Mouse (Mus musculus): ENCODE data around the gene Glod4.

Glod4 gene

GRCm38 (mm10) chr11:76146187-76147010 is 97.1 kb downstream of the Glod4 start:
- DNase-seq, result no peak

DNA sequence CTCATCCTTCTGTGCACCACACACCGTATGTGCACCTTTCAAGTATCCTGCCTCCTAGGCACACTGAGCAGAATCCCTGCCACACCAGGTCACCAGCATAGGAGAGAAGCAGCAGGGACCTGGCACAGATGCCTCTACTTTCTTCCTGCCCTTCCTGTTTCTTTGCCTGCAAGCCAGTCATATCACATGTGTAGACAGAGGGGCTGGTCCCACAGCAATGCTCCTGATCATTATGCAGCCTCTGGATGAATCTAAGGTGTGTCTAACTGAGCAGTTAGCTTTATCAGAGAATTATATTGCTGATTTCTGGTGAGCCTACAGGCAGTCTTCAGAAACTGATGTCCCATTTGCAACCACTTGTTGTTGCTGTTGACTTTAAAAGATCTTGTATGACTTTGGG is 98.4 kb downstream of the Glod4 start:
- no peak for DNase-seq

DNA sequence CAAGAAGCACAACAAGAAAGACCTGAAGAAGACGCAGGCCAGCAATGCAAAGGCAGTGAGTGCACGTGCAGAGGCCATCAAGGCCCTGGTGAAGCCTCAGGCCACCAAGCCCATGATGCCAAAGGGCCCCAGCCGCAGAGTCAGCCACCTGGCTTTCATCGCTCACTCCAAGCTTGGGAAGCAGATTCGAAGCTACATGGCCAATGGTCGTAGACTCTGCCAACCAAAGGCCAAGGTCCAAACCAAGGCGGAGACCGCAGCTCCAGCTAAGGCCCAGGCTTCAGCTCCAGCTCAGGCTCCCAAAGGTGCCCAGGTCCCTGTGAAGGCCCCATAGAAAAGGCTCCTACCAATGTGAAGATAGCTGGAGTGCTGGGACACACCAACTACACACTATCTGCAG is 99.1 kb downstream of the Glod4 start:
- DNase-seq, result no peak

GRCm38 (mm10) chr11:76137996-76138395 is 105.5 kb downstream of the Glod4 start:
- DNase-seq, result no peak

DNA sequence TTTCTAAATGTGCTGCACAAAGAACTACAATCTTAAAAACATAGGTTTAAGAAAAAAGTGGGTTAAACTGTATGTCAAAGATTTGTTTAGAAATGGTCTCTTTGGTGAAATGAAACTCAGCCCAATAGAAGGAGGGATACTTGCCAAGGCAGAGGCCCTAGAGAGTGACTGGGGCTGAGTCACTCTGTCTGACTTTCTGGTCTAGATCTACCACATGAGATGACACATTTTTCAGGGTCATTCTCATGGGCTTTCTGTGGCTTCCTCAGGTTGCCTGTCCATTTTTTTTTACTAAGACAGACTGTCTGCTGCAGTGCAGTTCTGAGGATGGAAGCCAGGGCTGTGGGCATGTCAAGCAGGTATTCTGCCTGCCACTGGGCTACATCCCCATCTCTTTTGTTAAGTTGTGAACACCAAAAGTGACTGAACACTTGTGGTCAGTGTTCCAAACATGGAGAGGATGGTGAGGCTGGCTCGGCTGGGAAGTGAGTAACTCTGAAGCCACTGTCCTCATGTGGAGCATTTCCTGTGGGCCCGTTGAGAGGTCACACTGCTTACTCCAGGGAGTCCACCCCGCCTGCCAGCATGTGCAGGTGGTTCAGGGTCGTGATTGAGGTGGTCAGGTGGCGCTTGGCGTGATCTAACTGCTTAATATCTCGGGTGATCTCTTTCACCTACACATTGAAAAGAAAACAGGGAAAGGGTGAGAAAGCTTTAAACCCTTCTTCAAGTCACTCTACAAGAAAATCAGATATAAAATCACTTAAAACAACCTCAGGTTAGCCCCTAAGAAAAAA is 107.7 kb downstream of the Glod4 start:
- DNase-seq, result no peak

DNA sequence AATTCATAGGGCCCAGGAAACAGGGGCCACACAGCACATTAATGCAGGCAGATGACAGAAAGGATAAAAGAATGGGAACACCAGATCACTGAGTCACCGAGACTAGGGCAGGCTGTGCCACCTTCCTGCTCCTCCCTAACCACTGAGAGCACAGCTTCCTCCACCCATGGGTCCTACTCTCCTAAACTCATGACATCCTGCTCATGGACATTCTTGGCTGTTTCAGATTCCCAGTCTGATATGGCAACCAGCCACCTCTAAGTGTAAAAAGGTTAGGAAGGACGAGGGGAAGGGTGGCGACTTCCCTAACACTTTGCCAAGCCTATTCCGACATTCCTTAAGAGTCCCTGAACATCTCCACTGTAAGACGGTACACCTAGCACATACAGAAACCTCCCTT is 112.7 kb downstream of the Glod4 start:
- DNase-seq, result no peak

- no peak for DNase-seq
Observed at GRCm38 (mm10) chr11:76125386-76125785, 118.1 kb downstream of the Glod4 start.

GRCm38 (mm10) chr11:76123517-76123916 is 120.0 kb downstream of the Glod4 start:
- DNase-seq, result no peak

- DNase-seq, result no peak
Observed at GRCm38 (mm10) chr11:76122571-76122970, 121.0 kb downstream of the Glod4 start.

DNA sequence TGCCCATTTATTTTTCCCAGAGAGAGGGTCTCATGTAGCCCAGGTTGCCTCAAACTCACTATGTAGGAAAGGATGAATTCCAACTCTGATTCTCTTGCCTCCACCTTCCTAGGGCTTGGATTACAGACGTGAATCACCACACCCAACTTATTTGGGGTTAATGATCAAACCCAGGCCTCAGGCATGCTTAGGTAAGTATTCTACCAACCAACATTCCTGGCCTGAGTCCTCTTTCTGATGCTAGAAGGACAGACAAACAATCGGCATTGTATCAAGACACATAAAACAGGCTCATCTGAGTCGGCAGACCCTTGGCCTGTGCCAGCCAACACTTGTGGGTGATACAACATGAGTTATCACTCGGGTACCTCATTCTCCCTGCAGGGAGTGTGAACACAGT is 122.4 kb downstream of the Glod4 start:
- DNase-seq, result no peak

- DNase-seq, result no peak
Observed at GRCm38 (mm10) chr11:76120407-76120901, 123.1 kb downstream of the Glod4 start.

DNA sequence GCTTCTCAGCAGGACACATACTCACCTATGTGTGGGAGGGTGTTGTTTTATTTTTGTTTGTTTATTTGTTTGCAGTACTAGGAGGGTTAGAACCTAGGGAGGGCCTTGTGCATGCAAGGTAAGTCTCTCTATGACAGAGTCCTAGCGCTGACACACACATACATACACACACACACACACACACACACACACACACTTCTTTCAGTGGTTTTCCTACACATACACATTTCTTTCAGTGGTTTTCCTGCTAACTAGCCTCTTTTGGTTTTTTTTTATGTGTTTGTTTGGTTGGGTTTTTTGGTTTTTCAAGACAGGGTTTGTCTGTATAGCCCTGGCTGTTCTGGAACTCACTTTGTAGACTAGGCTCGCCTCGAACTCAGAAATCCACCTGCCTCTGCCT is 133.1 kb downstream of the Glod4 start:
- DNase-seq, result no peak

DNA sequence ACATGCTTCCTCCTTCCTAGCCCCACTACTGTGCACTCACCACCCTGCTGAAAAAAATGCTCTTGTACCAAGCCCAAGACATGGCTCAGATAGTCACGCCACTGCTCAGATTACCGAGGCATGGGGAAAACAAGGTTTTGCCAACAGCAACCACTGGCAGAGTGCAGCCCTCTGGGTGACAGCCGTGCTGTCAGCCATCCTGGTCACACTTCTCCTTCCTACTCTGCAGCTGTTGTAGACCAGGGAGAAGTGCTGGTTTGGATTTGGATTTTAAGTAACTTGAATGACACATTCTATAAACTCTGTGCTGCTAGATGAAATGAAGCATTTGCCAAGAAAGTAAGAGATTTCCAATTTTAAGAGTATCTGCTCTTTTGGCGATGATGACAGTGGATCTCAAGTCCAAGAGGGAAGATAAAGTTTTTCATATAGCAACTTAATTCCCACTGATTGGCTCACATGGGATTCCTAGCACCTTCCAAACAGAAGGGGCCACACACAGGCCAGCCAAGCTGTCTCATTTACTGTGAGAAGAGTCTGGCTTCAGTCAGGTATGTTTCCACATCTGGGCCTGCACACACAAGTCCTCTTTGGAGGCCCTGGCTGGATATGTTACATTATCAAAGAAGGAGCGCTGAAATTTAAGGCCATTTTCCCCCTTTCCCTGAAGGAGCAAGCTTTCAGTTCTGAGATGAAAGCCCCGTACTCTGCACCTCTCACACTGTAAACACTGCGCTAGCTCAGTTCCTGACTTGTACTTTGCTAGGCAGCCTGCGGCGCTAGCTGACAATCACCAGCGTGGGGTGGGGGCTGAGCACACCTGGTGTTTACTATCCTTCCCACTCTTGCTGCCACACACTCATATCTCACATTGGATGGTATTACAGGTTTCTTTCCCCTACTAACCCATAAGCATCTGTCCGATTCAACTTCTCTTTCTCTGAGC is 136.7 kb downstream of the Glod4 start:
- peak; percentile 79 for DNase-seq

DNA sequence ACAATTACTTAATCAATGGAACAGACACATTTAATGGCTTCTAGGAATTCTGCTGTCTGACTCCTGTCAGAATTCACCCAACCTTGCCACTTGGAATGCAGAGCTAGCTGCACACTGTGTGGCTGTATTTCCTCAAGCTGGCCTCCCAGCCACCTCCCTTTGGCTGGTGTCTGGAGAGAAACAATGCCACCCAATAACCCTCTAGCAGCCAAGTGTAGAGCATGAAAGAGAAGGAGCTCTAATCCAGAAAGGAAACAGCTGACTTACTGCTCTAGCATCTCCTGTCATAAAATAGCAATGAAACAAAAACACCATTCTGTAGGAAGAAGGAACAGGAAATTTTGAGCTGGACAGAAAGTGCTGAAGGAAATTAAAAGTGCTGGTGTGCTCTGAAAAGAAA is 142.4 kb downstream of the Glod4 start:
- DNase-seq, result no peak

GRCm38 (mm10) chr11:76099193-76099975 is 144.1 kb downstream of the Glod4 start:
- DNase-seq, result no peak

GRCm38 (mm10) chr11:76093610-76094009 is 149.9 kb downstream of the Glod4 start:
- no peak for DNase-seq

GRCm38 (mm10) chr11:76089776-76090175 is 153.7 kb downstream of the Glod4 start:
- no peak for DNase-seq

GRCm38 (mm10) chr11:76088506-76088905 is 155.0 kb downstream of the Glod4 start:
- no peak for DNase-seq

- peak; percentile 90 for DNase-seq
Observed at GRCm38 (mm10) chr11:76085898-76086591, 157.5 kb downstream of the Glod4 start.

GRCm38 (mm10) chr11:76084943-76085342 is 158.6 kb downstream of the Glod4 start:
- DNase-seq, result no peak

DNA sequence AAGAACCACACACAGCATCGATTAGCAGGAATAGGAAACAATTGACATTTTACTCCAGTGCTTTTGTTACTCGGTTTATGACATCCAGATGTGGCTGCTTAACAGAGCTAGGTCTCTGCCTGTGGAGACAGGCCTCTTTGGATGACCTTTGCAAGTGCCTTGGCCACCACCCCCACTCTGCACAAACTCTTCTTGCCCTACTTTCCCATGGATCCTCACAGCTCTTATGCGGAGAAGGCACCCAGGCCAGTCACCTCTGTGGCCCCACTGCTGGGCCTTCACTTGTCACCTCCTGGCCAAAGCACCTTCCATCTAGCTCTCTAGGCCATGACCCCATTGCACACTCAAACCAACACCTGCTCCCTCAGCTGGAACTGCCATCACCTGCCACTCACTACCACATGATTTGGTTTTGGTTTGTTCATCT is 159.6 kb downstream of the Glod4 start:
- DNase-seq, result no peak

All from thymus, postnatal 4 days (tissue).